Mouse (Mus musculus) G1E-ER4 (cell line): Measurements from ENCODE around the gene Bace1. TPM values are rescaled to one million over a fixed set of nuclear protein-coding genes. Genes with fewer than 3 reads are reported as not detected.

Experiments
- GATA1 ChIP-seq: IDR thresholded peaks from one replicate; pipeline ENCODE4 v1.8.0; 2012; ENCODE audit warnings: low read length, inconsistent platforms
- polyA plus RNA-seq: library from polyadenylated mRNA; stranded (reverse); fragments of >175 nt; gene quantifications from 2 replicates; pipeline ENCODE4 v1.2.3, GENCODE M21; 2012

The Bace1 gene
- polyA plus RNA-seq, 1 experiment = not detected

GRCm38 (mm10) chr9:45849528-45850408, 11.4 kb downstream of the Bace1 start:
- TF ChIP-seq GATA1 = no peak

GRCm38 (mm10) chr9:45850528-45851155, 12.3 kb downstream of the Bace1 start:
- no peak for TF ChIP-seq GATA1

GRCm38 (mm10) chr9:45851330-45851729, 12.9 kb downstream of the Bace1 start:
- no peak for TF ChIP-seq GATA1

- TF ChIP-seq GATA1 = no peak
Measured at GRCm38 (mm10) chr9:45851776-45852175, 13.4 kb downstream of the Bace1 start.

- TF ChIP-seq GATA1 = no peak
Measured at GRCm38 (mm10) chr9:45853695-45854094, 15.3 kb downstream of the Bace1 start.

- no peak for TF ChIP-seq GATA1
Measured at GRCm38 (mm10) chr9:45854136-45854535, 15.8 kb downstream of the Bace1 start.

GRCm38 (mm10) chr9:45859364-45859763, 21.0 kb downstream of the Bace1 start:
- no peak for TF ChIP-seq GATA1

- TF ChIP-seq GATA1 = no peak
Measured at GRCm38 (mm10) chr9:45861813-45862212, 23.4 kb downstream of the Bace1 start.

- no peak for TF ChIP-seq GATA1
Measured at GRCm38 (mm10) chr9:45869181-45869580, 30.8 kb downstream of the Bace1 start.

- TF ChIP-seq GATA1 = no peak
Measured at GRCm38 (mm10) chr9:45870265-45870664, 31.9 kb downstream of the Bace1 start.

- TF ChIP-seq GATA1 = no peak
Measured at GRCm38 (mm10) chr9:45877928-45878327, 39.5 kb downstream of the Bace1 start.

GRCm38 (mm10) chr9:45893681-45894080, 55.3 kb downstream of the Bace1 start:
- TF ChIP-seq GATA1 = no peak

- no peak for TF ChIP-seq GATA1
Measured at GRCm38 (mm10) chr9:45905196-45905595, 66.8 kb downstream of the Bace1 start.

- no peak for TF ChIP-seq GATA1
Measured at GRCm38 (mm10) chr9:45905811-45906237, 67.4 kb downstream of the Bace1 start.

GRCm38 (mm10) chr9:45906355-45907077, 68.1 kb downstream of the Bace1 start, which contains the start of the genes Pcsk7 and Rnf214:
Pcsk7 (plus strand) TSS chr9:45906497.
Rnf214 (minus strand) TSS chr9:45906911.
- TF ChIP-seq GATA1 = no peak

- TF ChIP-seq GATA1 = no peak
Measured at GRCm38 (mm10) chr9:45907078-45907428, 68.7 kb downstream of the Bace1 start.

- no peak for TF ChIP-seq GATA1
Measured at GRCm38 (mm10) chr9:45910995-45911394, 72.6 kb downstream of the Bace1 start.
